Mouse (Mus musculus): ENCODE measurements at regions not wholly inside any gene's neighbourhood (a gene's known extent, or its start where the extent isn't known, plus 50 kb on each side); places are given as distances from the start of the nearest gene placed in this dataset.

DNA sequence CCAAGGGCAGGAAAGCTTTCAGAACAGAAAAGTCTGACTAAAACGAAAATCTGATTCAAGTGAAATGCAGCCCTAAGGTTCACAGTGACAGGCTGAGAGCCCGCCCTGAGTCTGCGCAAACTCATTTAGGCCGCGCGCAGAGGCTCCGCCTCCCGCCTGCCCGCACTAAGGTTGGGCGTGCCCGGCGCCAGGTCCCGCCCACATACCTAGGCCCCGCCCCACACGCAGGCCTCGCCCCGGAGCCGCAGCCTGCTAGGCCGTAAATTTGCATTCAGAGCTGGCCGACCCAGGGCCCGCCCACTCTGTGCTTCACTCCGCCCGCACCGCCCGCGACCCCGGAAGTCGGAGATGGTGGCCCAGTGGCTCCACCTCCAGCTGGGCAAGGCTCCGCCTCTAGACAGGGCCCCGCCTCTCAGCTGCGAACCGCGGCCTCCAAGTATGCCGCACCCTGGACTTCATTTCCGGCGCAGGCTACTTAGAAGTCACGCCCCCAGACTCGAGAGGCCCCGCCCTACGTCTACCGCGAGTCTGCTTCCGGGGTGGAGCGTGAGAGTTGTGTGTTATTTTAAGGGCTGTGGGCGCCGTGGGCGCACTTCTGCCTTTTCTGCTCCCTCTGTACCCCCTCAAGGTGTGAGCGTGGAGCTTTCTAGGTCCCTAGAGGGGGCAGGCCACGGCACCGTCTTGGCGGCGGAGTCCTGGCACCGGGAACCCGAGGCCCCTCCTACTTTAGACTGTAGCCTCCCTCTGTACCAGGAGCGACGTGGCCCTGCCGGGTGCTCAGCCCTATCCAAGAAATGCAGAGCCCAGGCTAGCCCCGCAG is 52.3 kb upstream of the Wnt7b start:
- DNase-seq (ENCODE audit: low spot score), result peak; percentile 100

DNA sequence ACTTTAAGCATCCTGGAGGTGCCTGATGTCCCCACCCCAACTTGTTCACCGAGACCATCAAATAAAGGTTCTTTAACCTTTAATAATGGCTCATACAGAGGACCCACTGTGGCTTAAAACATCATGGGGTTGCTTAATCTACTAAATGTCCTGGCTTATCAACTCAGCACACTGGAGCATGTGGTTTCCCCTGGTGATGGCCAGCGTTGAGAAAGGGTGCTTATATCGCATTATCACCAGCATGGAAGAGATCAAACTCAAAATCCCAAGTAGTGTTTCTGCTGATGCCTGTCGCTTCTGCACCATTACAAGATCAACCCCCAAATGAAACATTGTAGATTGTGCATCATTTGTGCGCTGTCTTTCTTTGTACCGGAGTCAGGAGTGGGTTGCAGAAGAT is 53.2 kb upstream of the Wnt7b start:
- DNase-seq (ENCODE audit: low spot score), result no peak

GRCm38 (mm10) chr15:85639566-85639965 is 57.3 kb upstream of the Wnt7b start:
- DNase-seq (ENCODE audit: low spot score), result no peak

GRCm38 (mm10) chr15:85641120-85642080 is 59.1 kb upstream of the Wnt7b start:
- no peak for DNase-seq (ENCODE audit: low spot score)

DNA sequence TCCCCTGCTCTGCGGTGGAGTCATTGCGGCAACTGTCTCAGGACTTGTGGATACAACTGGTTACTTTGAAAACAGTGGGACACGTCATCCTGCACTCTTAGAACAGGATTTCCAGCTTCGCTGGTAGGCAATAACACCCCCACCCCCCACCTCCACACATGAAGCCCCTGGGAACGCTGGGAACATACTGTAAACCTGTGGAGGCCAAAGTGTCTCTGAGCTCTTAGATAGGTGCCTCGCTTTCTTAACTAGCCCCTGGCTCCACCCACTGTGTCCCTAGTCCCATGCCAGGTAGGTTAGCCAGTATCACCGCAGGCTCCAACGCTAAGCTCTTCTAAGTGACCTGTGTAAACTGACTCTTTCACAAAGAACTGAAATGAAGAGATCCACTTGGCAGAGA is 63.1 kb upstream of the Wnt7b start:
- no peak for DNase-seq (ENCODE audit: low spot score)

- DNase-seq (ENCODE audit: low spot score), result peak; percentile 45
These were observed 63.8 kb upstream of the Wnt7b start for GRCm38 (mm10) chr15:85645971-85646638.

DNA sequence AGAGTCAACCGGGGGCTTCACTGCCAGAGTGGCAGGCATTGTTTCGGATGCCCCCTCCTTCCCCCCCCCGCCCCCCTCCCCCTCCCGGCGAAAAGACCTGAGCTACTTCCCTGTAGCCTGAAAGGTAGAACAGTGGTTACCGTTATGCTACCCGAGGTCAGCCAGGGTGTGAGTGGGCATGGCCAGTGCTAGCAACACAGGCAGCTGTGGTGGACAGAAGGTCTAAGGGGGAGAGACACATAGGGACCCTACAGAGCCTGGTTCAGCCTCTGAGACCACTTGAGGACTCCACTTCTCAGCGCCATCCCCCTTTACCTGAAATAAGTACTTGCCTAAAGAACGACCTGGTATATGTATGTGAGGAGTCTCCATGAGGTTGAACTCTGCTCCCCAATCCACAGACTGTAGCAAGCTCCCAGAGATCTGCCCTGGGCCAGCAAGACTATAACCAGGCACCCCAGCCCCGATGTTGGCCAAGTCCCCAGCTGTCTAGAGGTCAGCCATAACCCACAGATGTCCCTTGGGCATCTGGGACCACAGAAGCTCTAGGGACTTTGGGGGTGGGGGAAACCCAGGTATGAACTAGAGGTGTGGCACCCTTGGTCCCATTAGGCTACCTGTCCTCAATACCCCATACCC is 64.5 kb upstream of the Wnt7b start:
- DNase-seq (ENCODE audit: low spot score), result no peak

- DNase-seq (ENCODE audit: low spot score), result no peak
These were observed 65.3 kb upstream of the Wnt7b start for GRCm38 (mm10) chr15:85647593-85647992.

DNA sequence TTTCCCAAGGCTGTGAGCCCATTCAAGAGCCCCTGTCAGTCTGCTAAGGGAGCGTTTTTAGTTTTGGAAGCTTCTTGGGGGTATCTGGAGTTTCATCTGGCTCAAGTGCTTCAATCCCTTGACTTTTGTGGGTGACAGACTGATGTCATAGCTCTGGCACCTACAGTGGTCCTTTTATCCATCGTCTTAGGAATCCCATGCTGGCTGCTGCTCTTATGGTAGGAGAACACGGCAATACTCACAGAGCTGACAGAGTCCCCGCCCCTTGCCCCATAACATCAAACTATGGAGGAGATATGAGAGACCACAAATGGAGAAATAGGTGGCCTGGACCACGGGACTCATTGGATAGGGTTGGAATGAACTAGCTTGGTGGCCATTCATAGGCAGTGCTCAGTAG is 68.0 kb upstream of the Wnt7b start:
- no peak for DNase-seq (ENCODE audit: low spot score)

DNA sequence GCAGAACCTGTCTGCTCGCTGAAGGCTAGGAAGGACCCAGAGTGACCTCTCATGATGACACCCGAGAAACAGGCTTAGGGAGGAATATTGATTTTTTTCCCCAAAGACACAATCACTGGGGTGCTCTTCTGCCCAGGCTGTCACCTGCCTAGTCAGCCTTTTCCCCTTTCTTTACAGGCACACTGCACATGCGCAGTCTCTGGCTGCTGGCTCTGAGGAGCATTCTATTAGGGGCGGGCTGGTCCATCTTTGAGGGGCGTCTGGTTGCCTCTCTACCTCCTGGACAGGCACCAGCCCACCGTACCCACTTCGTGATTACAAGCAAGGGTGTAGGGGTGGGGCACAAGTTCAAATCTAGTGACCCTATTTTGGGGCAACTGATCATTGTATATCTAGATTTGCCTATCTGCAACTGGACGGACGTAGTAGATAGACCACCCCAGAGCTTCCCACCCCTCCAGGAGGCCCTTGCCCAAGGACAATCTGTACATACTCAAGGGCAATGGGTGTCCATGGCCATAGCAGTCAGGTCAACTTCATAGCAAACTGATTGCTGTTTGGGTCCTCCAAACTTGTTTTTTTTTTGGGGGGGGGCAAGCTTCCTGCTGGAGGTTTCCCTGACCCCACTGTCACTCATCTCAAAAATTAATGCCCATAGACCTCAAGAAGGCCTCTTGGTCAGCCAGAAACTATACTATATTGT is 69.6 kb upstream of the Wnt7b start:
- no peak for DNase-seq (ENCODE audit: low spot score)

GRCm38 (mm10) chr15:85652431-85652830 is 70.2 kb upstream of the Wnt7b start:
- DNase-seq (ENCODE audit: low spot score), result no peak

- no peak for DNase-seq (ENCODE audit: low spot score)
These were observed 70.6 kb upstream of the Wnt7b start for GRCm38 (mm10) chr15:85652871-85653337.

GRCm38 (mm10) chr15:85653421-85654401 is 71.4 kb upstream of the Wnt7b start:
- DNase-seq (ENCODE audit: low spot score), result peak; percentile 66

- DNase-seq (ENCODE audit: low spot score), result no peak
These were observed 72.5 kb upstream of the Wnt7b start for GRCm38 (mm10) chr15:85654791-85655190.

GRCm38 (mm10) chr15:85655751-85656167 is 73.5 kb upstream of the Wnt7b start:
- DNase-seq (ENCODE audit: low spot score), result no peak

DNA sequence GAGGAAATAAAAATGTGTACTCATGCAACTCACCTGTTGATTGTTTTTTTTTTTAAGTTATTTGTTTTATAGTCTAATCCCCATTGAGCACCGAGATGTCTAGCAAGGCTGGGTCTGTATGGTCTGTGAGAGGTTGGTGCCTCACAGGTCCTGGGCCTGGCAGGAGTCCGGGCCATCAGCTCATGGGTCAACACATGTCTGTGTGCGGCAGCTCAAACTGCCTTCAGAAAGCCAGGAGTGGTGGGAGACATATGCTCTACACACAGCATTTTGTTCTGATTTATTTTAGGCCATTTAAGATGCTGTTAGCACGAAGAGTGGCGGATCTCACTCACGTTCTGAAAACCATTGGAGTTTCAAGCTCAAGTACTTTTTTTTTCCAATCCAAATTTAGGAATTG is 74.6 kb upstream of the Wnt7b start:
- DNase-seq (ENCODE audit: low spot score), result no peak

- no peak for DNase-seq (ENCODE audit: low spot score)
These were observed 75.2 kb upstream of the Wnt7b start for GRCm38 (mm10) chr15:85657441-85657989.

DNA sequence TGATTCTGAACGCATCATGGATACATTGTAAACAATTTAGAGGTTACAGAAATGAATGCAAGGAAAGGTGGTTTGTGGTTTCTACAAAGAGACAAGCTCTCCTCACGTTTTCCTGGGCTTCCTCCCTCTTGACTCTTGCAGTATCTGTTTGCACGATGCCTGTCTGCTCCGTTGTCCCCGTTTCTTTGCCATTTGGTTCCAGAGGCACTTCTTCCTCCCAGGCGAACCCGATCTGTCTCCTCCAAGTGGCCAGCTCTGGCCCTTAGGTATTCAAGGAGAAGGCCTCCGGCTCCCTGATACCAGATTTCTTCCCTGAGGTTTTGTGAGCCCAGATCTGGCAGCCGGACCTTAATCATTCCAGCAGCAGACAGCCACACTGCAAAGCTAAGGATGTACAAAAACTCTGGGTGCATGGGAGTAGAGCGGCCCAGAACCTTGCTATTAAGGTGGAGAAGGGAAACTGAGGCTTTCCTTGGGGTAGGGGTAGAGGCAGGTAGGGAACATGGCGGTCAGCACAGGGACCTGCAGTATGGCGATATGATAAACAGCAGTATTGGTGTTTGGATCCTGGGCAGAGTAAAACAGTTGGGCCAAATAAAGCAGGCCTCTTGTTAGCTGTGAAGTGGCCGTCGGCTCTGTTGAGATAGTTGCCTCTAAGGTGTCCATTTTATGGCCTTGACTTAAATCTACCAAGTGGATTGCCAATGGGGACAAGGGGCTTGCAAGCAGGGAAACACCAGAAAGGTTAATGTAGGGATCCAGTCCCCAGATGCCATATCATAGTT is 76.0 kb upstream of the Wnt7b start:
- no peak for DNase-seq (ENCODE audit: low spot score)
